Mouse (Mus musculus): ENCODE data around the gene Gm20390. TPM values are rescaled to one million over a fixed set of nuclear protein-coding genes. Genes with fewer than 3 reads are reported as not detected.
"Not testable (repeated sequence)": the region's sequence is repeated elsewhere in the genome, so short reads cannot be mapped to it uniquely, and the experiment has no call there.

The Gm20390 gene
- polyA plus RNA-seq, 1 experiment from 2014 or later: 466 TPM

- H3K36me3 ChIP-seq: peaks cover 60% of the 10 kb centered on the region
These were observed 27.2 kb downstream of the Gm20390 start for GRCm38 (mm10) chr11:93940906-93941305.

GRCm38 (mm10) chr11:93929106-93929505 lies 39.0 kb downstream of the Gm20390 start:
- no peak overlapping the region for H3K4me2 ChIP-seq

More at GRCm38 (mm10) chr11:93940906-93941305, 27.2 kb downstream of the Gm20390 start:
- H3K9ac ChIP-seq (replicated peaks): no peak overlapping the region
- no peaks in the 10 kb centered on the region for H3K27me3 ChIP-seq
- H3K9me3 ChIP-seq: no peaks in the 10 kb centered on the region
- H3K4me3 ChIP-seq (replicated peaks): no peak overlapping the region
- no peak overlapping the region for H3K27ac ChIP-seq
- no peak overlapping the region for H3K4me2 ChIP-seq
- WGBS: 97% methylated on average over 2 of the region's 2 CpGs
- no peak for ATAC-seq (ENCODE audit: insufficient number of reproducible peaks, insufficient read depth, low FRiP score, low TSS enrichment, low read depth)
- peaks cover 10% of the 10 kb centered on the region; the same call in 1 of the 2 replicates for H3K4me1 ChIP-seq (replicated peaks)

GRCm38 (mm10) chr11:93915019-93915418 lies 53.1 kb downstream of the Gm20390 start:
- not testable (repeated sequence) for H3K4me2 ChIP-seq
- 93% methylated on average over 2 of the region's 2 CpGs for WGBS

More at GRCm38 (mm10) chr11:93929106-93929505, 39.0 kb downstream of the Gm20390 start:
- Histone ChIP-seq H3K9ac (replicated peaks) (no peak overlapping the region), H3K27ac (no peak overlapping the region), H3K4me1 (replicated peaks) (no peaks in the 10 kb centered on the region), H3K36me3 (peaks cover 91% of the 10 kb centered on the region), H3K9me3 (no peaks in the 10 kb centered on the region), H3K27me3 (no peaks in the 10 kb centered on the region), H3K4me3 (replicated peaks) (no peak overlapping the region)
- ATAC-seq (ENCODE audit: insufficient number of reproducible peaks, insufficient read depth, low FRiP score, low TSS enrichment, low read depth): no peak

GRCm38 (mm10) chr11:93911603-93912002 lies 56.5 kb downstream of the Gm20390 start:
- WGBS: 84% methylated on average over 3 of the region's 3 CpGs
- no peaks in the 10 kb centered on the region for H3K9me3 ChIP-seq
- no peak overlapping the region for H3K4me2 ChIP-seq
- no peak overlapping the region for H3K9ac ChIP-seq (replicated peaks)
- ATAC-seq (ENCODE audit: insufficient number of reproducible peaks, insufficient read depth, low FRiP score, low TSS enrichment, low read depth): no peak
- no peaks in the 10 kb centered on the region for H3K27me3 ChIP-seq
- H3K4me1 ChIP-seq (replicated peaks): no peaks in the 10 kb centered on the region
- H3K4me3 ChIP-seq (replicated peaks): no peak overlapping the region
- H3K36me3 ChIP-seq: peaks cover 83% of the 10 kb centered on the region
- H3K27ac ChIP-seq: no peak overlapping the region

More at GRCm38 (mm10) chr11:93915019-93915418, 53.1 kb downstream of the Gm20390 start:
- not testable (repeated sequence) for H3K27ac ChIP-seq; H3K4me1 ChIP-seq (replicated peaks); ATAC-seq (ENCODE audit: insufficient number of reproducible peaks, insufficient read depth, low FRiP score, low TSS enrichment, low read depth); H3K27me3 ChIP-seq; H3K4me3 ChIP-seq (replicated peaks); H3K9me3 ChIP-seq; H3K9ac ChIP-seq (replicated peaks)
- peaks cover 87% of the 10 kb centered on the region for H3K36me3 ChIP-seq

GRCm38 (mm10) chr11:93908829-93909228 lies 59.3 kb downstream of the Gm20390 start:
- 91% methylated on average over 9 of the region's 9 CpGs for WGBS

GRCm38 (mm10) chr11:93907839-93908238 lies 60.3 kb downstream of the Gm20390 start:
- peaks cover 77% of the 10 kb centered on the region for H3K36me3 ChIP-seq
- H3K27me3 ChIP-seq: no peaks in the 10 kb centered on the region
- WGBS: 86% methylated on average over 3 of the region's 3 CpGs
- no peak overlapping the region for H3K4me2 ChIP-seq
- no peaks in the 10 kb centered on the region for H3K9me3 ChIP-seq
- no peaks in the 10 kb centered on the region for H3K4me1 ChIP-seq (replicated peaks)
- no peak overlapping the region for H3K4me3 ChIP-seq (replicated peaks)
- ATAC-seq (ENCODE audit: insufficient number of reproducible peaks, insufficient read depth, low FRiP score, low TSS enrichment, low read depth): no peak
- no peak overlapping the region for H3K27ac ChIP-seq
- no peak overlapping the region for H3K9ac ChIP-seq (replicated peaks)

More at GRCm38 (mm10) chr11:93908829-93909228, 59.3 kb downstream of the Gm20390 start:
- H3K9ac ChIP-seq (replicated peaks): no peak overlapping the region
- ATAC-seq (ENCODE audit: insufficient number of reproducible peaks, insufficient read depth, low FRiP score, low TSS enrichment, low read depth): no peak
- peaks cover 79% of the 10 kb centered on the region for H3K36me3 ChIP-seq
- no peaks in the 10 kb centered on the region for H3K27me3 ChIP-seq
- H3K4me2 ChIP-seq: no peak overlapping the region
- no peak overlapping the region for H3K4me3 ChIP-seq (replicated peaks)
- no peaks in the 10 kb centered on the region for H3K9me3 ChIP-seq
- H3K4me1 ChIP-seq (replicated peaks): no peaks in the 10 kb centered on the region
- H3K27ac ChIP-seq: no peak overlapping the region

GRCm38 (mm10) chr11:93906834-93907233 lies 61.3 kb downstream of the Gm20390 start:
- Histone ChIP-seq H3K27me3 (no peaks in the 10 kb centered on the region), H3K36me3 (peaks cover 68% of the 10 kb centered on the region), H3K27ac (no peak overlapping the region), H3K4me1 (replicated peaks) (no peaks in the 10 kb centered on the region), H3K9me3 (no peaks in the 10 kb centered on the region), H3K9ac (replicated peaks) (no peak overlapping the region), H3K4me3 (replicated peaks) (no peak overlapping the region), H3K4me2 (no peak overlapping the region)
- WGBS: 93% methylated on average over 4 of the region's 4 CpGs
- no peak for ATAC-seq (ENCODE audit: insufficient number of reproducible peaks, insufficient read depth, low FRiP score, low TSS enrichment, low read depth)

Other genes with a start within 250 kb of the Gm20390 start
- gene Utp18, start 82.5 kb downstream of the Gm20390 start, polyA plus RNA-seq (2016; fragmentation: Nextera tagmentation; extraction: Ambion mirVana): 40.3 and 41.3 TPM in 2 replicates
- 45.2 and 47.4 TPM in 2 replicates for gene Mbtd1, start 82.4 kb downstream of the Gm20390 start, polyA plus RNA-seq (2016; fragmentation: Nextera tagmentation; extraction: Ambion mirVana)
- gene Nme2, start 12.0 kb downstream of the Gm20390 start, polyA plus RNA-seq (2016; fragmentation: Nextera tagmentation; extraction: Ambion mirVana): 197 and 217 TPM in 2 replicates
- gene Nme1, start 228 bp upstream of the Gm20390 start, polyA plus RNA-seq (2016; fragmentation: Nextera tagmentation; extraction: Ambion mirVana): 180 and 182 TPM in 2 replicates
- gene Spag9, start 27.8 kb upstream of the Gm20390 start, polyA plus RNA-seq (2016; fragmentation: Nextera tagmentation; extraction: Ambion mirVana): 45.2 and 53.8 TPM in 2 replicates
- 36.8 and 37.1 TPM in 2 replicates for gene Tob1, start 243.2 kb upstream of the Gm20390 start, polyA plus RNA-seq (2016; fragmentation: Nextera tagmentation; extraction: Ambion mirVana)

Data from limb, embryonic 12.5 days (tissue).